Mouse (Mus musculus): ENCODE results near the gene Mmp10.

Gene Mmp10

DNA sequence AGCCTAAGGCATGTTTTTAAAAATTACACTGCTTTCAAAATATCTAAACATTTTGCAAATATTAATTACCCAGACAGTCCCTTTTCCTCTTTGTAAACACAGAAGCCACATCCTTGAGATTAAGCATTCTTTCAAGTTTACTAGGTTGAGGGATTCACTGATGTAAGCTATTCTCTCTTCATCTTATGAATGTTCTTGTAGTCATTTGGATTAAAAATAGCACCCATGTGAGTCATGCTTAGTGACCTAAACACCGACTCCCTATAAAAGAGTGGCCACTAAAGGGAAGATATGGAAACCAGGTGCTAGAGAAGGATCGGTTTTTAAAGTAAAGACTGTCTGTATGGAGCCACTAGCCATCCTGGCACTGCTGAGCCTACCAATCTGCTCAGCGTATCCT, at the start of gene Mmp10:
Gene Mmp10 (plus strand): TSS at position 302 of the 400 bp plus-strand sequence.
- no peak for DNase-seq

DNA sequence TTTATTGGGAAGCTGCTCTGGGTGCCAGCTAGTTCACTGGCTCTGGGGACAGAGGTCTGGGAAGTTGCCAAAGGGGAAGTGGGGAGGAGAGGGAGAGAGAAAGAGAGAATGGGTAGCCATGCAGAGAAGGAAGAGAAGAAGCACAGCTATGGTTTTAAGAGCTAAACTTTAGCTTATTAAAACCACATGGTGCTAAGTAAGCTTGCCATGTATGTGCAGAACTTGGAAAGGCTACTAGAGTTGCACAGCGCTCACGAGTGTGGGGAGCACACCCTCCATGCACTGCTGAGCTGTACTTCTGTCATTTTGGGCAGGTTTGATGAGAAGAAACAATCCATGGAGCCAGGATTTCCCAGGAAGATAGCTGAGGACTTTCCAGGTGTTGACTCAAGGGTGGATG, 48.9 kb upstream of the Mmp10 start:
- no peak for DNase-seq

DNA sequence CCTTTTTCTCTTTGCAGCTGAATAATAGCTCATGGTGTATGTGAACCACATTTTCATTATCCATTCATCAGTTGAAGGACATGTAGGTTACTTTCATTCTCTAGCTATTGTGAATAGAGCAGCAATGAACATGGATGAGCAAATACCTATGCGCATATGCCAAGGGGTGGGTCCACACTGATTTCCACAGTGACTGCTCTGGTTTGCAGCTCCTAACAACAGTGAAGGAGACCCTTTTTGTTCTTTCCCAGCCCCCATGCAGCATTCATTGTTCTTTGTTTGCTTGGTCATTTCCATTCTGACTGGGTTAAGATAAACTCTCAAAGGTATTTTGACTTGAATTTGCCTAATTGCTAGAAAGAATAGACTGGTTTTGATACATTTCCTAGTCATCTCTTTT, 31.9 kb upstream of the Mmp10 start:
- DNase-seq, result no peak

DNA sequence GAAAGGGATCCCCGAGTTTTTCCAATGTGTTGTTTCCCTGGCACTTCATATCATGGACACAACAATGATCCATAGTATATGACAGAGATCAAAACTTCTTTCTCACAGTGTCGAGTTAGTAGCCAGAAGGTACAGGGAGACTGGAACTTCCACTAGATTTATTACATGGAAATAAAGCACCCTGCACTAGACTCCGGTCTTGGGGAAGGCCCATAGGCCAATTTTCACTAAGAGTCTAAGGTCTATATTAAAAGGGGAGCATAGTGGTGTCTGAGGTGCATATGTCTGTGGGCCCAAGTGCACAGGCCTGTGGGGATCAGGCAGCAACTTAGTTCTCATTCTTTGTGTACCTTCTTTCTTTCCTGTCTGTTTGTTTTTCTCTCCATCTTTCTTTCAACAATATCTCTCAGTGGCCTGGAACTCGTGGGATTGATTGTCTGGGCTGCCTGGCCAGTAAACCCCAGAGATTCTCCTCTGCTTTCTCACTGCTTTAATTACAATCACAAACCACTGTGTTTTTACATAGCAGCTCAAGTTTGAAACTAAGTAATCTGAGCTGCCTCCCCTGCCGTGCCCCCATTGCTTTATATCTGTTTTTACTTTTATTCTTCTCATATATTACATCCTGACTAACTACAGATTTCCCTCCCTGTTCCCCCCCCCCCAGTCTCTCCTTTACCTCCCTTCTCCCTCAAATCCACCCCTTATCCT, 18.3 kb upstream of the Mmp10 start:
- no peak for DNase-seq

DNA sequence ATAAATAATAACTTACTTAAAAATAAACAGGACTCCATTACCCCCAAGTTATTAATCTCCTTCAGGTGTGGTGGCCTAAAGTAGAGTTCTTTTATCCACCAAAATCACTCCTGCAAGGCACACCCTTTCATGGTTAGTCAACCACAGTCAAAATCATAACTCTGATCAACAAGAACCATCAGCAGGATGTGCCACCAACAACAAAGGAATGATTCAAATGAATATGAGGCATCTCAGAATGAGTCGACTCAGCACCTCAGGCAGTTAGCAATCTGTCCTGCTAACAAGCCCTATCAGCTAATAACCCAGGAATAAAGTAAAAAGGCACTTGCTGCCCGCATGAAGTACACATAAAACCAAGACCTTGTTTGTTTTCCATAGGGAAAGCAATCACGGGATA, 1.0 kb upstream of the Mmp10 start:
- no peak for DNase-seq

DNA sequence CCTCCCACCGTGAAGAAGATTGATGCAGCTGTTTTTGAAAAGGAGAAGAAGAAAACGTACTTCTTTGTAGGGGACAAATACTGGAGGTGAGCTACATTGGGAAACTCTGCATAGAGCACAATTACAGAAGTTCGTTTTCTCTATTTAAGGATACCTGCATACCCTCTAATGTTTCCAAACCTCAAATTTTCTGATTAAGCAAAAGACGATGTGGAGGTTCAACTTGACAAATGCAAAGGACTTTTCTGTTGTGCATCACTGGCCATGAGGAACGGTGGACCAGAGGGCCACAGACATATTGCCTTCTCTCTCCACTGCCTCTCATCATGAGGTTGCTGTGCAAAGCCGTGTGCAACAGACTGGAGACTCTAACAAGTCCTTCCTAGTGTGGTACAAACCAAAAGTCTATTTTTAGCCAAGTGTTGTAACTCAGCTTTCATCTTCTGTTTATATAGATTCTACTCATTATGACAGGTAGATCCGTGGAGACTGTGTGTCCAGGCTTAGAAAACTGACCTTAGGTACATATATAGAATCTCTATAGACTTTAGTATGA, 5.2 kb downstream of the Mmp10 start:
- DNase-seq, result no peak

DNA sequence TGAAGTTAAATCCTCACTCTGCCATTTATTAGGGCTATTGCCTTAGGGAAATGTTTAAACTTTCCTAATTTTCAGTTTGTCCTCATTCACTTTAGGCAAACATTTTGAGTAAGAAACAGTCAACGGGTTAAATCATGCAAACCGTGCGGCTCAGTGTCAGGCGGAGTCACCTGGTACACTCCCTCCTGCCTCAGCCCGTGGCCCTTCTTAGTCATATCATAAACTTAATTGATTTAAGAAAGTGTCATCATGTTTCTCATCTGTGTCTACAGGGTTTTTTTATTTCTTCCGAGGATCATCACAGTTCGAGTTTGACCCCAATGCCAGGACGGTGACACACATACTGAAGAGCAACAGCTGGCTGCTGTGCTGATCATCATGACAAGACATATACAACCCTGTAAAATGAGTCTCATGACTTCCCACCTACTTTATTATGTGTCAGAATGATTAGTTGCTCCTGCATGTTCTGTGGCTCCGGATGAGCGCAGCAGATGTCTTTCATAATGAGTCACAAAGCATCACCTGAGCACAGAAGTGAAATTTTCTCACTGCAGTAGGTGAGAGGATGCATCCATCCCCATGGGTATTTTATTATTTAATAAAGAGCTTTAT, 7.6 kb downstream of the Mmp10 start:
- DNase-seq, result no peak

DNA sequence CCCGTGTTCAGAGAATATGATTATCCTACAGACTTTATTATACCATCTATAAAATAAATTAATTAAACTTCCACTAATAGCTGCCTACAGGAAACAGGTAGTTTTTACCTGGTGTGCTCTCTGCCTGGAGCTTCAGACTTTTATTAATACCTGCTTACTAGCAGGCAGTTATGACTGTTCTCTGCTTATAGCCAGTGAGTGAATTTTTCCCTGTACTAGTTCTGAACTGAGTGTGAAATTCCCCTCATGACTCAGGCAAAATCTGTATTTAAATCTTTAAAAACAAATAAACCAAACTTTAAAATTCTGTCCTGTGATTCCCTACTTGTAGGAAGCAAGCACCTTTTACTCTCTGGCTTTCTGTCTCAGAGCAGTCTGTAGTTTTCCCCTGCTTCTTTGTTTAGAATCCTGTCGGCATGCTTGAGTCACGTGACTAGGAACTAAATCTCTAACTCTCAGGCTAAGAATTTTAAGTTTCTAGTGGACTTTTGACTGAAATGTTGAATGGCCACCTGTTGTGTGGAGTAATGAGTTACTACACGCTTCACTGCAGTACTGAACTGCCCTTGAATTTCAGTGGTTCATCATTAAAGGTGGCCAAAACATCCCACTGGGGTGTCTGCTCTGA, 15.9 kb downstream of the Mmp10 start:
- no peak for DNase-seq

DNA sequence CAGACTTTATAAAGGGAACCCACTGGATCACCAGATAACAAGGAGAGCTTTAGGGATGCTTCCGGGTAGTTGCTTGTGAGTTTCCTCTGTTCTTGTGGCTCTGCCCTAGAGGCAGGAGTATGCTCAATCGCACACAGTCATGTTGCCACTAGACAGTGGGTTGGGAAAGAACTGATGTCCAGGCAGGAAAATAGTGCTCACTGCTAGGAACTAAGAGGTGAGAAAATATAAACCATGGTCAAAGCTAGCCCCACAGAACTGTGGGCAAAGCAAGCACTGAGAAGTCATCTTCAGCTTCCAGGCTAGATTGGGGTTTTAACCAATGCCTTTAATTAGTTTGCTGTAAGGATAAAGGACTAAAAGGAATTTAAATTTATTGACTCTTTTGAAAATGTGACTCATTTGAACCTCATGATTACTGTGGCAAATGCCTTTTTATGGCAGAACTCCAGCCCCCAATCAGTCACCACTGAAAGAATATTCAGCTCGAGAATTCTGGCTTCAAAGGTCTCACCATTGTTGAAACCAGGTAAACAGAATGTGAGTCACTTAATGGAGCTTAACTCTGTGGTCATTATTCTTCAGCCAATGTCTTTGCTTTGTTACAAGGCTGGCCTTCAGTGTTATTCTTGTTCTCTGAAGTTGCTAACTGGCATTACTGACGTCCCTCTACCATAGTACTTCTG, 24.2 kb downstream of the Mmp10 start:
- no peak for DNase-seq

DNA sequence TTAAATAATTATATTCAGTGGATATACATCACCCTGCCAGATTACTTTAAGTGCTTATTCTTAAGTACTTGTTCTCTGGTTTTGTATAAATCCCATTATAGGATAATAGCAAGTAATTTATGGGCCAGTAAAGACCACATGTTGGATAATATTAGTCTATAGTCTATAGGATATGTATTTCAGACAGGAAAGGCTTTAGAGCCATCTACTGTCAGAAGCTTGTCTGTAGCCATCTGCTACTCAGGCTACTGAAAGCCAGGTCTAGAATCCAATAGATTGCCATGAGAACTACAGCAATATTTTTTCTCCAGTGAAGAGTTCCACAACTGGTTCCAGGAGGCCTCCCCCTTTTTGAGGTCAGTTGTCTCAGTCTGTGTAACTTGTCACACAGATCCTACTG, 40.6 kb downstream of the Mmp10 start:
- no peak for DNase-seq

DNA sequence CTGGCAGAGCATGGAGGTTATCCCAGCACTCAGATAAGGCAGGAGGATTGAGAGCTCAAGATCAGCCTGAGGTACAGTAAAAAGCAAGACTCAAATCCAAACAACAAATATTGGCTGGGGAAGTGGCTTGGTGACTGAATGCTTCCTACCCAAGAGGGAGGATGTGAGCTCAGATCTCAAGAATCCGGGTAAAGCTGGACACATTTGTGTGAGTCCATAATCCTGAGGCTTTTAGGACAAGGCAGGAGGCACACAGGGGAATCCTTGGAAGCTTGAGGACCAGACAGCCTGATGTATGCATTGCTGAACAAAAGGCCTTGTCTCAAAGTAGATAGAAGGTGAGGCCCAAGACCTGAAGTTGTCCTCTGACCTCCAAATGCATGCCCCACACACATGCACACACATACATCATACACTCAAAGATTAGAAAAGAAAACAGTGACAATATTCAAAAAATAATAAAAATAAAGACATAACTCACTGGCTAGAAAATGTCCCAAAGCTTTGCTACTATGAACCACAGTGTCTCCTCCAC, 42.8 kb downstream of the Mmp10 start:
- DNase-seq, result no peak

DNA sequence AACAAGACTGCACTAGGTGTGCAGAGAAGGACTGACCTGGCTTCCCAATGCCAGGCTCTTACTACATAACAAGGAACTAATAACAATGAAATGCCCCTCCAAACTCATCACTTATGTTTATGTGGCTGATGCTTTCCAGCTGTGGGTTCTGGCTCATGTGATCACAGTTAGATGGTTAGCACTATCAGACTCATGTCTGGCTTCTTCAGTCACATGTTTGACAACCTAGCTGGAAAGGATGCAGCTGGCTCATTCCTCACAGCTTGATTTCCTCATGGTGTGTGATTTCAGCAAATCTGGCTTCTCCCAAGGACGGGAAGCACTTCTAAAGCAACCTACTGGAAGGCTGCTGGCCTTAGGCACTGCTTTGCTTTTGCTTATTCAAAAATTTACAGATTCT, 43.3 kb downstream of the Mmp10 start:
- no peak for DNase-seq

DNA sequence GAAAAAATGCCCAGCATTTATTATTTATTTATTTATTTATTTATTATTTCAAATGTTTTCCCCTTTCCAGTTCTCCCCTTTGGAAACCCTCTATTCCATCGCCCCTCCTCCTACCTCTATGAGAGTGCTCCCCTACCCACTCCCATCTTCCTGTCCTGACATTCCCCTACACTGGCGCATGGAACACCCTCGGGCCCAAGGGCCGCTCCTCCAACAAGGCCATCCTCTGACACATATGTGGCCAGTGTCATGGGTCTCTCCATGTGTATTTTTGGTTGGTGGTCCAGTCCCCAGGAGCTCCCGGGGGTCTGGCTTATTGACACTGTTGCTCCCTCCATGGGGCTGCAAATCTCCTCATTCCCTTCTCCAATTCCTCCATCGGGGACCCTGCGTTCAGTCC, 43.8 kb downstream of the Mmp10 start:
- no peak for DNase-seq

DNA sequence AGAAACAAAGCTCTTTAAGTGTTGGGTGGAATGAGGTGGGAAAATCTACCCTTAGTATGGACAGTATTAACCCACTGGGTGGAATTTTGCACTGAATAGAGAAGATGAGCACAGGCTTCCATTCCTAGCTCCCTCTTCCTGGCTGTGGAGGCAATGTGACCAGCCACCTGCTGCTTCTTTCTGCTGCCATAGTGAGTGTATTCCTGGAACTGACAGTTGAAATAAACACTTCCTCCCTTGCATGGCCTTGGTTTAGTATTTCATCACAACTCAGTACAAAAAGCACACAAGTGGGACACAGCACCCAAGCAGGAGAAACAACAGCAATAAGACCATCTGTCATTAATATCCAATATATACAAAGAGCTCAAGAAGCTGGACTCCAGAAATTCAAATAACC, 49.8 kb downstream of the Mmp10 start:
- no peak for DNase-seq

DNA sequence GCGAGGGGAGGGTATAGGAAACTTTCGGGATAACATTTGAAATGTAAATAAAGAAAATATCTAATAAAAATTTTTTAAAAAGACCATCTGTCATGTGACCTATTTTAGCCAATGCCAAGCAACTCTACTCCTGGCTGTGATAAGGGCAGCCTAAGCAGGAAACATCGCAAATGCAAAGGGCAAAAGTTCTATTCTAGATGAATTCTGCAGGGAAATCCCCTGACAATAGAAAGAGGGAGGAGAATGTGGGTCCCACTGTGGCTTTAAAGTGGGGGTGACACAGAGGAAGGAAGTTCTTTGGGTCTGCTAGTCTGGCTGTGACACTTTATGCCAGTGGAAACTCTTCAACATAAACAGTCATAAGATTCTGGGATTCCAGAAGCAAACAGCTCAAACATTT, 51.4 kb downstream of the Mmp10 start:
- no peak for DNase-seq

DNA sequence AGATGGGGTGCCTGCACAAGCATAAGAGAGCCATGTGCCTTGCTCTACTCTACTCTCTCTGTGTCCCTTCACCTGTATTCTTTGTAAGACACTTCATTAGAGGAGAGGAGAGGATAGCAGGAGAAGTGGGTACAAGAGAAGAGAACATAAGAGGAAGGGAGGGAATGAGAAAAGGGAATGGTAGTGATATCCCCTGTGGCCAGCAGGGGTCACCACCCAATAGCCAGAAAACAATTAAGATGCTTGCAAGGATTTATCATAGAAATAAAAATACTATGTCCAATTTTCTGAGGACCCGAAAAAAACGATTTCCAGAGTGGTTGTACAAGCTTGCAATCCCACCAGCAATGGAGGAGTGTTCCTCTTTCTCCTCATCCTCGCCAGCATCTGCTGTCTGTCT, 52.2 kb downstream of the Mmp10 start:
- peak; percentile 46 for DNase-seq

DNA sequence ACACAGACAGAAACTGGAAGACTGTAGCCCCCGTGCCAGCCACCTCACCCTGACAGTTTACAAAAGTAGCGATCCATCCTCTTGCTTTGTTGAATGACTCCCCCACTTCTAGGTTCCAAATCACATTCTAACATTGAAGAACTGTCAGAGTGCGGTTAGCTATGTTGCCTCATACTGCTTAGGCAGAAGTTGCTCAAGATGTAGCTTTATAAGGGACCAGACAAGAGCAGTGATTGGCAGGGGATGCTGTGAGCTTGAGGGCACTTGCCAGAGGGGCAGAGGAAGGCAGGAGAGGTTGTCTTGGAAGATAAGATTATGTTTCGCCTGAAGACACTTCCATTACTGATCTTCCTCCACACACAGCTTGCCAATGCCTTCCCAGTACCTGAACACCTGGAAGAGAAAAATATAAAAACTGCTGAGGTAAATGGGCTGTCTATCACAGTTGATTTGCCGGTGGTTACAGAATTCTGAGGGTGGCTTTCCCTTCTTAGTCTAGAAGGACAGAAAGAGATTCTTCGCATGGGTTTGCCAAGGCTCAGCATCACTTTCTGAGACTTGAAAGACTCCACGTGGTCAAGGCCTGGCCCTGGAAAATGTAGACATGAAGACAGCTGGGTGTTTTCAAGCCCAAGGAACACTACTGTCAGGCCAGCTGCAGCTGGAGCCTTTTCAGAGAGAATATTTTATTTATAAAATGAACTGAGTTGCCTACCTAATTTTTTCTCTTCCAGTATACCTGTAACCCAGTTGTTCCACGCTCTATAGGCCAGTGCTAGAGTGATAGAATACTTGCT, 56.3 kb downstream of the Mmp10 start, which contains the start of gene Mmp8:
Gene Mmp8 (plus strand): TSS at position 236 of the 797 bp plus-strand sequence.
- DNase-seq, result no peak
